Mouse (Mus musculus) hindbrain, embryonic 14.5 days (tissue): ENCODE data around the gene Sncb. TPM values are rescaled to one million over a fixed set of nuclear protein-coding genes. Genes with fewer than 3 reads are reported as not detected.

ENCODE experiments used
- ATAC-seq: fragments of 200-750 bp; cut with Nextera tagmentation; 2 replicates; pipeline ENCODE4 v1.8.0; 2017; ENCODE audit warnings: moderate number of reproducible peaks, mild to moderate bottlenecking, moderate TSS enrichment, moderate library complexity; ENCODE audit not compliant: low FRiP score
- DNase-seq: peaks from one replicate; pipeline ENCODE4 v3.0.0-alpha.2; 2015; ENCODE audit warnings: low spot score
- H3K27ac ChIP-seq: fragments of 300-500 bp; sonication (generic); 2 replicates; pipeline ENCODE4 v1.5.1; 2014; ENCODE audit warnings: mild to moderate bottlenecking, moderate library complexity
- H3K27me3 ChIP-seq: fragments of 300-500 bp; sonication (generic); 2 replicates; pipeline ENCODE4 v1.6.1; 2014; ENCODE audit warnings: mild to moderate bottlenecking, low read length, mixed read lengths; ENCODE audit not compliant: control insufficient read depth, insufficient read depth
- H3K36me3 ChIP-seq: fragments of 300-500 bp; sonication (generic); replicated peaks from 2 replicates; pipeline ENCODE4 v1.6.1; 2014; ENCODE audit not compliant: control insufficient read depth, insufficient read depth
- H3K4me1 ChIP-seq: fragments of 300-500 bp; sonication (generic); replicated peaks from 2 replicates; pipeline ENCODE4 v1.6.1; 2014; ENCODE audit warnings: antibody characterized with exemption, low read length, mixed read lengths; ENCODE audit not compliant: control insufficient read depth, insufficient read depth
- H3K4me2 ChIP-seq: fragments of 300-500 bp; sonication (generic); replicated peaks from 2 replicates; pipeline ENCODE4 v1.6.1; 2014; ENCODE audit warnings: mild to moderate bottlenecking, moderate library complexity
- H3K4me3 ChIP-seq: fragments of 300-500 bp; sonication (generic); replicated peaks from 2 replicates; pipeline ENCODE4 v1.5.1; 2014; ENCODE audit warnings: mild to moderate bottlenecking, low read length
- H3K9ac ChIP-seq: fragments of 300-500 bp; sonication (generic); 2 replicates; pipeline ENCODE4 v1.6.1; 2014
- H3K9me3 ChIP-seq: fragments of 300-500 bp; sonication (generic); 2 replicates; pipeline ENCODE4 v1.6.1; 2016; ENCODE audit warnings: low read length; ENCODE audit not compliant: control insufficient read depth
- WGBS: fragments of 180-500 bp; shearing (Covaris S2); extraction: QIAGEN DNeasy Blood & Tissue Kit; methylation state at CpG from one replicate; pipeline ENCODE4 v1.1.7; 2014; 5-methylcytosine and 5-hydroxymethylcytosine counted together
- polyA plus RNA-seq: library from polyadenylated mRNA; unstranded; fragments of >200 nt; fragmentation: Nextera tagmentation; extraction: Ambion mirVana; gene quantifications from 2 replicates; pipeline ENCODE4 v1.2.1, GENCODE M21; 2014

Gene Sncb
- polyA plus RNA-seq, 1 experiment from 2014 or later, result 78.0 TPM

GRCm38 (mm10) chr13:54759496-54759895 is 6.9 kb downstream of the Sncb start:
- DNase-seq (no peak), ATAC-seq (no peak)
- peaks cover 47% of the 10 kb centered on the region for H3K4me1 ChIP-seq
- H3K4me3 ChIP-seq, result no peak overlapping the region; the same call in 1 of the 2 replicates
- H3K9me3 ChIP-seq, result no peaks in the 10 kb centered on the region
- H3K27ac ChIP-seq, result no peak overlapping the region; the same call in 1 of the 2 replicates
- peak overlapping the region; percentile 59 for H3K9ac ChIP-seq
- peak overlapping the region; percentile 81 for H3K4me2 ChIP-seq
- WGBS, result 4% methylated on average over 6 of the region's 7 CpGs
- H3K27me3 ChIP-seq, result peaks cover 28% of the 10 kb centered on the region
- H3K36me3 ChIP-seq, result no peaks in the 10 kb centered on the region

DNA sequence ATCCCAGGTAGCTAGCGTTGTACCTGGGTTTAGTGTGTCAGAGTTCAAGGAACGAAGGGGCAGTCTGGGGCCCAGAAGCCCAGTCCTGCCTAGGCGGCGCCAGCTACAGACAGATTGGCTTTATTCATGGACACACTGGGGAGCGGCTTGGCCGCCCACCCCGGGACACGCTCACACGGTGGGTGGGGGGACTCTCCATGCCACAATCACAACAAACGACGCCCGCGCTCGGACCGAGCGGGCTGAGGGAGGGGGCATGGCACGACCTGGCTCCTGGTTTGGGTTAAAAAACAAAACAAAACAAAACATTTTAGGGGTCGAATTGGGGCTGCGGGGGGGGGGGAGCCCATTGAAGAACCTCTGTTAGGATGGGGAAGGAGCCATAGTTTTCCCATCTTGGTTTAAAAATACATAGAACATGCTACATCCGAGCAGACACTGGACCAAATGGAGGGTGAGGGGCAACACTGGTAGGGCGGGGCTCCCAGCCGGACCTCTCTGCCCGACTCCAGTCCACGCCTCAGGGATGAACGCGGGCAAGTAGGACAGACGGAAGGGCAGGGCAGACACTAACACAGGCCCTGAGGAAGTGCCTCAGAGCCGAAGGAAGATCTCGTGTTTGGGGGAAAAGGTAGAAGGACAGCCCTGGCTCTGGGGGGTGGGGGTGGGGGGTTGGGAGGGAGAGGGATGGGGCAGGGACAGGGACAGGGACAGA is 7.5 kb downstream of the Sncb start:
- Histone ChIP-seq H3K27ac (peak overlapping the region; percentile 96), H3K27me3 (peaks cover 22% of the 10 kb centered on the region; the same call in 1 of the 2 replicates), H3K4me3 (peak overlapping the region; percentile 40), H3K36me3 (no peaks in the 10 kb centered on the region), H3K9me3 (no peaks in the 10 kb centered on the region), H3K9ac (peak overlapping the region; percentile 59), H3K4me2 (peak overlapping the region; percentile 81), H3K4me1 (peaks cover 51% of the 10 kb centered on the region)
- WGBS, result under 1% methylated on average over 29 of the region's 29 CpGs
- no peak for ATAC-seq
- DNase-seq, result no peak

DNA sequence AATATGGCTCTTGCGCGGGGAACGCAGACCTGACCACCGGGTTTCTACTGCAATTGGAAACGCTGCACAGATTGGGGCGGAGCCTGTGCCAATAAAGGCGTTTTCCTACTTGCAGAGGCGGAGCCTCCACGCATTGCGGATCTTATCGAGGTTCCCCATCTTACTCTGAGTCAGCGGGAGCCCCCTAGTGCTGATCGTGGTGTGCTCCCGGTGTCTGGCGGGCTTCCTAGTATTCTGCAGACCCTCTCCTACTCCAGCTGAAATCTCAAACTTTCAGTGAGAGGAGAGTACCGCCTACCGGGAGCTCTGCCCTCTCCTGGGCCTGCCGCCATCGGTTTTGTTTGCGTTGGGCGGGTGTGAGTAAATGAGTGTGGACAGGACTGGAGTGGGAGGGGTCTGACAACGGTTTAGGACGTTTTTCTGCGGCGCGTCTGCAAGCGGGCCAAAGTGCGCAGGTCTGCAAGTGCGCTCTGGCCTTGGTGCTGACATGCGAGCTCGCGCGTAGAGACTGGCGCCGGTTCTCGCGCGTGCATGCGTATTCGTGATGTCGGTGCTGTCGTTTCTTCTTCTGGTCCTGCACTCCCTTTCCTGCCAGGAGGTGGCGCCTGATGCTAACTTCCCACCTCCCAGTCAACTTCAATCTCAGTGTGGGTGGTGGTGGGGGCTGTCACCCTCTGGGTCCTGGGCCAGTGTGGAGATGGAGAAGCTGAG is 8.2 kb downstream of the Sncb start:
- WGBS, result under 1% methylated on average over 43 of the region's 43 CpGs
- Histone ChIP-seq H3K4me3 (peak overlapping the region; percentile 40), H3K36me3 (no peaks in the 10 kb centered on the region), H3K27me3 (peaks cover 15% of the 10 kb centered on the region; the same call in 1 of the 2 replicates), H3K9ac (peak overlapping the region; percentile 59), H3K9me3 (no peaks in the 10 kb centered on the region), H3K4me2 (peak overlapping the region; percentile 81), H3K4me1 (peaks cover 53% of the 10 kb centered on the region), H3K27ac (peak overlapping the region; percentile 96)
- ATAC-seq (peak; percentile 84), DNase-seq (peak; percentile 91)

- peak; percentile 56 for DNase-seq
- H3K4me3 ChIP-seq, result peak overlapping the region; percentile 40
- H3K27me3 ChIP-seq, result 0 out of 2 replicates have a peak, but pooled peaks cover 9% of the 10 kb centered on the region
- H3K27ac ChIP-seq, result peak overlapping the region; percentile 96
- H3K9ac ChIP-seq, result peak overlapping the region; percentile 59
- ATAC-seq, result no peak
- peaks cover 53% of the 10 kb centered on the region for H3K4me1 ChIP-seq
- WGBS, result 34% methylated on average over 10 of the region's 10 CpGs
- no peaks in the 10 kb centered on the region for H3K36me3 ChIP-seq
- peak overlapping the region; percentile 81 for H3K4me2 ChIP-seq
- no peaks in the 10 kb centered on the region for H3K9me3 ChIP-seq
Observed at GRCm38 (mm10) chr13:54757093-54757830, 9.1 kb downstream of the Sncb start.

DNA sequence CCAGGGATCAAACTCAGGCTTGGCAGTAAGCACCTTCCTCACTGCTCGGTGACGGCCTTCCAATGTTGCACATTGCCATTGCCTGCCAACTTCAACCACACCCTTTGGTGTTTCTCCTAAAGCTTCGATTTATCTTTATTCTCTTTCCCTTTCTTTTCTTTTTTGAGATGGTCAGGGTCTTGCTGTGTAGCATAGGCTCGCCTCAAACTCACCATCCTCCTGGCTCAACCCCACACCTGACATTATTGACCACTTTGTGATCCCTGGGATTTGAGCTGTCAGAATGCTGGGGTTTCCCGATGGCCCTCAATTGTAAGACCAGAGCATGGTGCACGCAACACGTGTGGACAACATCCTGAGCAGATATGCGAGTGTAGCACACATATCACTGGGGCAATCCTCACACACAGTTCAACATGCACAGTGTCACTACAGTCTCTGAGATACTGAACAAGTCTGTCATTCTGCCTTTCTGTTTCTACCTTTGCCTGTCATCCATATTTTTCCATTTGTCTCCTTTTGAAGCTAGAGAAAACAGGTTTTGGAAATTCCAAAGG is 10.2 kb downstream of the Sncb start:
- ATAC-seq (no peak), DNase-seq (no peak)
- Histone ChIP-seq H3K9ac (no peak overlapping the region), H3K36me3 (no peaks in the 10 kb centered on the region), H3K27me3 (peaks cover 16% of the 10 kb centered on the region; the same call in 1 of the 2 replicates), H3K4me1 (peaks cover 53% of the 10 kb centered on the region), H3K4me2 (no peak overlapping the region), H3K27ac (peak overlapping the region; percentile 68; the same call in 1 of the 2 replicates), H3K9me3 (no peaks in the 10 kb centered on the region), H3K4me3 (no peak overlapping the region)
- WGBS, result 88% methylated on average over 8 of the region's 8 CpGs

DNA sequence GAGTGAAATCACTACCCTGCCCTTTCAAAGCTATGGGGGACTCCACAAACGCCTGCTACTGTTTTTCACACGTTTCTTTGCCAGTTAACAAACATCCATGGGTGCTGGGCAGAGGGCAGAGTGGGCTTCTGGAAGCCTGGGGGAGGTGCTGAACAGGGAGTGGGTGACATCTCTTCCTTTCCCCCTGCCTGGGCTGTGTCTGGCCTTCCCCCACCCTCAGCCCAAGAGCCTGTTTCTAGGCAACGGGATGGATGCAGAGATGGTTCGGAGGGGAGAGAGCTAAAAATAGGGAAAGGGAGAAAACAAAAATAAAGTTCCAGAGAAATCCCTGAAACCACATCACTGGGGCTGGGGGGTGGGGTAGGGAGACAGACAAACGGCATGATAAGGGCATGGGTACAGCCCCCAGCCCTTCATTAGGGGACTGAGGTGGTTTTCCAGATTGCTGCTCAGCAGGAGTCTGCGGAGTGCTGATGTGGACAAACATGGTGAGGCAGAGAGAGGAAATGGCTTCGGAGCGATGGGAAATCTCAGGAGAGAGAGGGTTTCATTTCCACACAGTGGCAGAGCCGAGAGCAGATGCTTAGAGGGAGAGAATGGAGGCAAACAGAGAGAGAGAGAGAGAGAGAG is 11.1 kb downstream of the Sncb start:
- ATAC-seq, result no peak
- Histone ChIP-seq H3K9ac (peak overlapping the region; percentile 32; the same call in 1 of the 2 replicates), H3K27me3 (peaks cover 20% of the 10 kb centered on the region), H3K9me3 (no peaks in the 10 kb centered on the region), H3K27ac (peak overlapping the region; percentile 68), H3K36me3 (no peaks in the 10 kb centered on the region), H3K4me3 (no peak overlapping the region), H3K4me1 (peaks cover 51% of the 10 kb centered on the region), H3K4me2 (peak overlapping the region; percentile 20; the same call in 1 of the 2 replicates)
- 12% methylated on average over 9 of the region's 9 CpGs for WGBS
- peak; percentile 44 for DNase-seq

DNA sequence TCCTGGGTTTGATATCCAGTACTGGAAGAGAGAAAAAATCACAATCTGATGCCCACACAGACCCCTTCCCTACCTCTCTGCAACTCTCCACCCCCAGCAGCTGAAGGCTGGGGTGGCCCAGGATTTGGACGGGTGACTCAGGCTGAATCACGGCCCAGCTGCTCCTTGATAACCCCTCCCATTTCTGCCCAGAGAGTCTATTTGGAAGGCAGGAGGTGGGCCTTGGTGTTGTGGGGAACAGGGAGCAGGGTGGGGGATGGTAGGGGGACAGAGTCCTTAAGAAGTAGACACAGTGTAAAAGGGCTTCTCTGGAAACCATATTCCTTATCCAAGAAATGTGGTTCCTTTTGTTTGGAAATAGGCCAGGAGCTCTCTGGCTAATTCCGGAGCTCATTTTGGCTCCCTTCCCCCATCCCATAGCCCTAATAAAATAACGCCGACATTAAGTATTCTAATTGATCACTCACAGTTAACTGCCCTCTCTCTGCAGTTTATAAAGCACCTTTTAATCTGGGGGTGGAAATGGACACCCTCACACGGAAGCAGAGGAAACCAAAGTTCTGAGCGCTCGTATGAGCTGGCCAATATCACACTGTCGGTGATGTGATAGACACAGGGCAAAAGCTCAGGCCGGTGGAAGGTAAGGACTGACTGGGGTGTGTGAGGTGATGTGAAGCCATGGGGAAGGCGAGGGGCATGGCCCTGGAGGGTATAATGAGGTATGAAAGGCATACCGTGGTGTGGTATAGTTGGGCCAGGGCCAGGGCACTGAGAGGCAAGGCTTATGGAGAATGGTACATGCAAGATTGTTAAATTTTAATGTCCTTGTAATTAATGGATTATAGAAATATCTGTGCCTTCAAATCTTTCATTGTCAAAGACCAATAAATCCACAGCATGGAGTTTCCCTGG is 12.0 kb downstream of the Sncb start:
- Histone ChIP-seq H3K9ac (0 out of 2 replicates have a peak overlapping the region, but pooled peaks have one; percentile 16), H3K4me3 (no peak overlapping the region), H3K4me1 (peaks cover 48% of the 10 kb centered on the region), H3K36me3 (no peaks in the 10 kb centered on the region), H3K27ac (no peak overlapping the region), H3K4me2 (no peak overlapping the region), H3K9me3 (no peaks in the 10 kb centered on the region), H3K27me3 (peaks cover 16% of the 10 kb centered on the region)
- ATAC-seq, result no peak
- no peak for DNase-seq
- 36% methylated on average over 12 of the region's 12 CpGs for WGBS

DNA sequence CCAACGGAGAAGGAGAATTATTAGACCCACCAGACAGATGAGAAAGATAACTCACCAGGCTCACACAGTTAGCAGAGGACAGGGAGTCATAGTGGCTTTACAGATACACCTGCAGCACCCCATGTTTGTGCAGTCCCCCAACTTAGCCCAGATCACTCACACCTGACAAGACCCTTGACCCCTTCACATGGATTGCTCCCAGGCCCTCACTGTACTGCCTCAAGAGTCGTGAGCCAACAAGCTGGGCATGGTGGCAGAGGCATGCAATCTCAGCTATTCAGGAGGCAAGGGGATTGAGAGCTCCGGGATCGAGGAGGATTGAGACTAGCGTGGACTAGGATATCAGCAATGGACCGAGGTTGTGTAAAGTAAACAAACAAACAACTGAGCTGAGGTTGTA is 12.7 kb downstream of the Sncb start:
- Histone ChIP-seq H3K36me3 (no peaks in the 10 kb centered on the region), H3K4me2 (no peak overlapping the region), H3K4me1 (peaks cover 41% of the 10 kb centered on the region), H3K4me3 (no peak overlapping the region), H3K27me3 (peaks cover 16% of the 10 kb centered on the region), H3K27ac (no peak overlapping the region), H3K9me3 (no peaks in the 10 kb centered on the region), H3K9ac (0 out of 2 replicates have a peak overlapping the region, but pooled peaks have one; percentile 16)
- 71% methylated on average over 6 of the region's 6 CpGs for WGBS
- no peak for DNase-seq
- no peak for ATAC-seq
